In the genomic region with DNA sequence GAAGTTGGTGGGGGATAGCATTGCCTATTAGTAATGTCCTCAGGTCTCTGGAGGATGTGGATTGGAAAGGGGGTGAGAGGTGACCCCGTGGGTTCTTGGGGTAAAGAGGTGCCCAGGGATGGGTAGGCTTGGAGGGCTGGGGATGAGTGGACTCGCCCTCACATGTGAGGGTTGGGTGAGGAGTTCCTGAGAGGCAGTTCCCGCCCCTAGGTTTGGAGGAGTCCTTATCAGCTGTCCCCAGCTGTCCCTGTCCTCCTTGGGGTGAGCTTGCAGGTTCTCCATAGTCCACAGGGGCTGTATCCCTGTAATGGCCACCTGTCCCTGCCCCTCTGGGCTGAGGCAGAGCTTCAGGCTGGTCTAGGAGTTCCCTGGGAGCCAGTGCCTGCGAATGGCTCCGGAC, we compare ENCODE assay signal across 8 mouse cellular contexts. TPM values are rescaled to one million over a fixed set of nuclear protein-coding genes. Genes with fewer than 3 reads are reported as not detected.
DNase-seq lines count a peak whose midpoint lies in the region; ATAC-seq and TF ChIP-seq lines count a peak whose summit lies in the region.

No protein-coding gene starts in this region.

- peaks cover 2% of the 10 kb centered on the region for H3K4me1 ChIP-seq in ES-Bruce4 (ENCODE audit: control insufficient read depth, insufficient read depth, low read length)
- H3K4me1 ChIP-seq in forebrain, postnatal 0 days (ENCODE audit: insufficient read depth) = peaks cover 14% of the 10 kb centered on the region; the same call in 1 of the 2 replicates
- peaks cover 60% of the 10 kb centered on the region for H3K4me1 ChIP-seq in midbrain, embryonic 10.5 days
- H3K4me1 ChIP-seq in thymus, adult 2 months (replicated peaks; ENCODE audit: control insufficient read depth, insufficient read depth, low read length) = peaks cover 21% of the 10 kb centered on the region

- WGBS in forebrain, postnatal 0 days = 93% methylated on average over 5 of the region's 5 CpGs
- 83% methylated on average over 5 of the region's 5 CpGs for WGBS in midbrain, embryonic 10.5 days
- whole genome bisulfite sequencing in thymus, adult 2 months = 82% methylated on average over 5 of the region's 5 CpGs

- TF ChIP-seq POLR2A in ES-Bruce4 (IDR thresholded peaks at IDR 0.05; ENCODE audit: insufficient read depth, low read length) = no peak
- TF ChIP-seq POLR2A in thymus, adult 2 months (IDR thresholded peaks at IDR 0.05; ENCODE audit: control insufficient read depth, extremely low read depth, insufficient read depth, low read length, poor library complexity) = no peak

- TF ChIP-seq EP300 in ES-Bruce4 (IDR thresholded peaks at IDR 0.05; ENCODE audit: insufficient read depth, low read depth, low read length) = no peak

- no peak overlapping the region; the same call in 1 of the 2 replicates for H3K27ac ChIP-seq in ES-Bruce4 (ENCODE audit: insufficient read depth, low read length)
- no peak overlapping the region for H3K27ac ChIP-seq in forebrain, postnatal 0 days (ENCODE audit: low read depth, low read length)
- peak overlapping the region; percentile 46 for H3K27ac ChIP-seq in midbrain, embryonic 10.5 days (replicated peaks)
- no peak overlapping the region for H3K27ac ChIP-seq in thymus, adult 2 months (ENCODE audit: control insufficient read depth, insufficient read depth, low read length)

- H3K4me3 ChIP-seq in ES-Bruce4 (ENCODE audit: low read depth, low read length) = peak overlapping the region; percentile 76
- peak overlapping the region; percentile 7; the same call in 1 of the 2 replicates for H3K4me3 ChIP-seq in forebrain, postnatal 0 days (ENCODE audit: low read depth, low read length)
- peak overlapping the region; percentile 89 for H3K4me3 ChIP-seq in midbrain, embryonic 10.5 days
- H3K4me3 ChIP-seq in thymus, adult 2 months (ENCODE audit: control insufficient read depth, insufficient read depth, low read length) = no peak overlapping the region

- peaks cover 14% of the 10 kb centered on the region for H3K36me3 ChIP-seq in ES-Bruce4 (ENCODE audit: control insufficient read depth, insufficient read depth, low read length, poor library complexity, severe bottlenecking)
- H3K36me3 ChIP-seq in forebrain, postnatal 0 days (ENCODE audit: insufficient read depth) = peaks cover 22% of the 10 kb centered on the region
- peaks cover 50% of the 10 kb centered on the region for H3K36me3 ChIP-seq in midbrain, embryonic 10.5 days
- H3K36me3 ChIP-seq in thymus, adult 2 months (ENCODE audit: control insufficient read depth, insufficient read depth, low read length) = peaks cover 13% of the 10 kb centered on the region; the same call in 1 of the 2 replicates

- H3K27me3 ChIP-seq in ES-Bruce4 (ENCODE audit: control insufficient read depth, insufficient read depth, low read length, poor library complexity, severe bottlenecking) = no peaks in the 10 kb centered on the region
- H3K27me3 ChIP-seq in forebrain, postnatal 0 days (ENCODE audit: insufficient read depth, low read length) = no peaks in the 10 kb centered on the region
- no peaks in the 10 kb centered on the region for H3K27me3 ChIP-seq in midbrain, embryonic 10.5 days (ENCODE audit: low read depth, poor library complexity, severe bottlenecking)
- H3K27me3 ChIP-seq in thymus, adult 2 months (ENCODE audit: control insufficient read depth, insufficient read depth, low read length) = no peaks in the 10 kb centered on the region

- no peaks in the 10 kb centered on the region for H3K9me3 ChIP-seq in ES-Bruce4 (replicated peaks; ENCODE audit: control insufficient read depth, insufficient read depth, low read length, poor library complexity, severe bottlenecking)
- H3K9me3 ChIP-seq in forebrain, postnatal 0 days (ENCODE audit: low read length) = no peaks in the 10 kb centered on the region
- H3K9me3 ChIP-seq in midbrain, embryonic 10.5 days (replicated peaks) = no peaks in the 10 kb centered on the region

- peak overlapping the region; percentile 77 for H3K4me2 ChIP-seq in forebrain, postnatal 0 days (ENCODE audit: low read depth)

- peak overlapping the region; percentile 85 for H3K9ac ChIP-seq in ES-Bruce4 (ENCODE audit: low read depth, poor library complexity, severe bottlenecking)
- H3K9ac ChIP-seq in forebrain, postnatal 0 days = peak overlapping the region; percentile 18; the same call in 1 of the 2 replicates

- peak; percentile 59 for DNase-seq in cerebellum, adult 9-10 months
- DNase-seq in cerebellum, adult 11 months = no peak
- DNase-seq in forebrain, postnatal 0 days = no peak
- DNase-seq in midbrain, embryonic 10.5 days (ENCODE audit: low spot score) = no peak
- DNase-seq in right cerebral cortex, postnatal 4 days = no peak
- DNase-seq in thymus, adult 2 months = no peak
- no peak for DNase-seq in testis, postnatal 14 days (ENCODE audit: low spot score)

- TF ChIP-seq CTCF in ES-Bruce4 (IDR thresholded peaks at IDR 0.05; ENCODE audit: low read depth, low read length) = no peak
- no peak for TF ChIP-seq CTCF in forebrain, postnatal 0 days (IDR thresholded peaks at IDR 0.05; ENCODE audit: low read depth)
- no peak for TF ChIP-seq CTCF in thymus, adult 2 months (IDR thresholded peaks at IDR 0.05; ENCODE audit: borderline replicate concordance, control insufficient read depth, extremely low read depth, insufficient read depth, low read length, poor library complexity)

- ATAC-seq in forebrain, postnatal 0 days = no peak

RNA-seq across cellular contexts. Expression of a gene that starts 1.7 kb away (rescaled TPM):
- polyA plus RNA-seq in ES-Bruce4 (2011; ENCODE audit: insufficient read depth, insufficient read length, low read depth, missing spikeins) = 445 and 449 TPM in 2 replicates
- total RNA-seq in forebrain, postnatal 0 days (2014; rRNA removed) = 960 and 1,112 TPM in 2 replicates
- 1,015 and 1,046 TPM in 2 replicates for polyA plus RNA-seq in forebrain, postnatal 0 days (2015; fragmentation: Nextera tagmentation; extraction: Ambion mirVana)
- polyA plus RNA-seq in midbrain, embryonic 10.5 days (2016; fragmentation: Nextera tagmentation; extraction: Ambion mirVana) = 607 and 655 TPM in 2 replicates
- polyA plus RNA-seq in thymus, adult 2 months (2012; rRNA removed) = 345 and 396 TPM in 2 replicates

RNA-seq across cellular contexts. Expression of a gene that starts 10.5 kb away (rescaled TPM):
- polyA plus RNA-seq in ES-Bruce4 (2011; ENCODE audit: insufficient read depth, insufficient read length, low read depth, missing spikeins) = 7.3 and 8.4 TPM in 2 replicates
- total RNA-seq in forebrain, postnatal 0 days (2014; rRNA removed) = 28.0 and 34.5 TPM in 2 replicates
- 3.6 and 4.7 TPM in 2 replicates for polyA plus RNA-seq in forebrain, postnatal 0 days (2015; fragmentation: Nextera tagmentation; extraction: Ambion mirVana)
- polyA plus RNA-seq in midbrain, embryonic 10.5 days (2016; fragmentation: Nextera tagmentation; extraction: Ambion mirVana) = 0.05 TPM in 2 replicates
- polyA plus RNA-seq in thymus, adult 2 months (2012; rRNA removed) = 3.1 and 4.7 TPM in 2 replicates

RNA-seq across cellular contexts. Expression of a gene that starts 17.1 kb away (rescaled TPM):
- 2.8 and 3.6 TPM in 2 replicates for polyA plus RNA-seq in ES-Bruce4 (2011; ENCODE audit: insufficient read depth, insufficient read length, low read depth, missing spikeins)
- total RNA-seq in forebrain, postnatal 0 days (2014; rRNA removed) = 2.5 and 3.3 TPM in 2 replicates
- polyA plus RNA-seq in forebrain, postnatal 0 days (2015; fragmentation: Nextera tagmentation; extraction: Ambion mirVana) = 1.1 and 1.3 TPM in 2 replicates
- polyA plus RNA-seq in midbrain, embryonic 10.5 days (2016; fragmentation: Nextera tagmentation; extraction: Ambion mirVana) = 0.98 and 1.0 TPM in 2 replicates
- 0.57 and 1.2 TPM in 2 replicates for polyA plus RNA-seq in thymus, adult 2 months (2012; rRNA removed)

RNA-seq across cellular contexts. Expression of a gene that starts 24.0 kb away (rescaled TPM):
- polyA plus RNA-seq in ES-Bruce4 (2011; ENCODE audit: insufficient read depth, insufficient read length, low read depth, missing spikeins) = 299 and 319 TPM in 2 replicates
- total RNA-seq in forebrain, postnatal 0 days (2014; rRNA removed) = 61.9 and 69.9 TPM in 2 replicates
- 67.9 and 76.5 TPM in 2 replicates for polyA plus RNA-seq in forebrain, postnatal 0 days (2015; fragmentation: Nextera tagmentation; extraction: Ambion mirVana)
- 223 and 270 TPM in 2 replicates for polyA plus RNA-seq in midbrain, embryonic 10.5 days (2016; fragmentation: Nextera tagmentation; extraction: Ambion mirVana)
- 309 and 321 TPM in 2 replicates for polyA plus RNA-seq in thymus, adult 2 months (2012; rRNA removed)

RNA-seq across cellular contexts. Expression of a gene that starts 36.8 kb away (rescaled TPM):
- polyA plus RNA-seq in ES-Bruce4 (2011; ENCODE audit: insufficient read depth, insufficient read length, low read depth, missing spikeins) = 11.3 and 14.5 TPM in 2 replicates
- total RNA-seq in forebrain, postnatal 0 days (2014; rRNA removed) = 64.2 and 91.5 TPM in 2 replicates
- 128 and 148 TPM in 2 replicates for polyA plus RNA-seq in forebrain, postnatal 0 days (2015; fragmentation: Nextera tagmentation; extraction: Ambion mirVana)
- 68.3 and 74.9 TPM in 2 replicates for polyA plus RNA-seq in midbrain, embryonic 10.5 days (2016; fragmentation: Nextera tagmentation; extraction: Ambion mirVana)
- 92.1 and 92.3 TPM in 2 replicates for polyA plus RNA-seq in thymus, adult 2 months (2012; rRNA removed)
